Mouse (Mus musculus): ENCODE data around the gene Hyal1.

The Hyal1 gene

DNA sequence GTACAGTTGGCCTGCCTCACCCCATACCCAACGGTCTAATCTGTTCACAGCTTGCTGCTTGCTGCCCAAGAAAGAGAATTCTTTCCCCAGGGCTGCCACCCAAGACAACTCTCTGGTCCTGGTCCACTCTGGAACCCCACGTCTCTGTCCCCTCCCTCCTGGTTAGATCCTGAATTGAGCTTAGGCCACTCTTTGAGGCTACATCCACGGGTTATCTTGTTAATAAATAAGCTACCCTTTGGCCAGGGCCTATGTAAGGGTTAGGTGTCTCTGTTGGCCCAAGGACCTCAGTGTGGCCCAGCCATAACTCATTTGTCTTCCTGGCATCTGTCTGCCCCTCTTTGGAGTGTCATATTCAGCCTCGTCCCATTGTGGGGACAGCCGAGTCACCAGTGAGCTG lies 21.7 kb downstream of the Hyal1 start:
- peak in 1 of 2 experiments; percentile 79 for DNase-seq

DNA sequence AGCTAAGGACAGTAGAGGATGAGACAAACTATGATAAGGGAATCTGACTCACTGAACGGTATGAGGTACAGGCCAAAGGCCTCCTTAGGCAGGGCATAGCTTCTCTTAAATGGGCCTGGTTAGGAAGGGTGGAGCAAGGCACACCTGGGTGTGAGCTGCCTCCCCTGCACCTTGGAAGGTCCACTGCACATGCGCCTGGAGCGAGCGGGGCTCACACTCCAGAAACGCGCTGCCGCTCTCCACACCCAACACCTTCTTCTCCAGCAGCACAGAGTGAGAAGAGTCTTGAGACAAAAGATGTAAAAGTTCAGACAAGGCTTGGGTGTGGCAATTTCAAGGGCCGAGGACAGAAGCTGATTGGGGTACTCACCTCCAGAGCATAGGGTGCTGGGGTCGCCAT lies 22.7 kb downstream of the Hyal1 start:
- DNase-seq, result peak in 1 of 2 experiments; percentile 60

DNA sequence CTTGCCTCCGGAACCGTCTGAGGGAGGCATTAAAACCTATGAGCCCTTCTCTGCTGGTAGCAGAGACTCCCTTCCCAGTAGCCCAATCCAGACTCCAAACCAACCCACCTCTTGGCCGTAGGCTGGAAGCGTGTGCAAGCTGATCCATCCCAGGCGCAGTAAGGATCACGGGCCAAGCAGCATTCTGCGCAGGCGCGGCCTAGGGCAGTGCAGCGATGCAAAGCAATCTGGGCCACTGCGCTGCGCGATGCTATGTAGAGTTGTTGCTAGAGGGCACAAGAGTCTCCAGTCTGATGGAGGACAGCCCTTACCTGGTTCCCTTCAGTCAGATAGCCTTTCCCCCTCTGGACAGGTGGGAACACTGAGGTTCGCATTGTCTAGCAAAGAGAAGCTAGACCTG lies 23.1 kb downstream of the Hyal1 start:
- DNase-seq, result peak in 1 of 2 experiments; percentile 69

DNA sequence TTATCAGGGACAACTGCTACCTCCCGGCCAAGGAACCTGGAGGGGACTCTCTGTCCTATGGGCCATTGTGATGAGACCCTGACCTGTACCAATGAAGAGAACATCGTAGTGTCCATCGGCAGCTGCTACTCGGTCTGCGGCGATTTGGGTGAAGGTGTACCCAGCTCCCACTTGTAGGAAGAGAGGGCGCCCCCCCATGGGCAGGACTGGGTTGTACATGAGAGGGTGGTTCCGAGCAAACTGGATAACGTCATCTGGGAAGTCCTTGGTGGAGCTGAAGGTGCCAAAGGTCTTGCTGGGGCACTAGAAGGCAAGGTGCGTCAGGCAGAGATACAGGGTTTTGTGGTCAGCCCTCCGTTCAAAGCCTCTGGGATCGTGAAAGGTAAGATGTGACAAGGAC lies 24.0 kb downstream of the Hyal1 start:
- peak in 1 of 2 experiments; percentile 80 for DNase-seq

DNA sequence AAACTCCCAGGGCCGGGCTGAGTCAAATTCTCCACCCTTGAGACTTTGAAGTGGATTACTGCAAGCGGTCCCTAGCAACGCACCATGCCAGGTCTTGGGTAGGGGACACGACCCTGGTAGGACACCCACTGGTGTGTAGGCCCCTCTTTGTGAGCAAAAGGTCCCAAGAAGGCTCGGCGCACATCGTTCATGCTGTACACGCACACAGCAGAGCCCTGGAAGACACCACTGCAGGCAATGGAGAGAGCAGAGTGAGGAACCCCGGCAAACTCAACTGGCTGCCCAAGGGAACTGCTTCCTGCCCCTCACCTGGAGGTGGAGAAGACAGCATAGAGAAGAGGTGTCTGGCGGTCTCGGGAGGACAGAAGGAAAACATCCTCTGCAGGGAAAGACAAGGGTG lies 24.5 kb downstream of the Hyal1 start:
- DNase-seq, result no peak

DNA sequence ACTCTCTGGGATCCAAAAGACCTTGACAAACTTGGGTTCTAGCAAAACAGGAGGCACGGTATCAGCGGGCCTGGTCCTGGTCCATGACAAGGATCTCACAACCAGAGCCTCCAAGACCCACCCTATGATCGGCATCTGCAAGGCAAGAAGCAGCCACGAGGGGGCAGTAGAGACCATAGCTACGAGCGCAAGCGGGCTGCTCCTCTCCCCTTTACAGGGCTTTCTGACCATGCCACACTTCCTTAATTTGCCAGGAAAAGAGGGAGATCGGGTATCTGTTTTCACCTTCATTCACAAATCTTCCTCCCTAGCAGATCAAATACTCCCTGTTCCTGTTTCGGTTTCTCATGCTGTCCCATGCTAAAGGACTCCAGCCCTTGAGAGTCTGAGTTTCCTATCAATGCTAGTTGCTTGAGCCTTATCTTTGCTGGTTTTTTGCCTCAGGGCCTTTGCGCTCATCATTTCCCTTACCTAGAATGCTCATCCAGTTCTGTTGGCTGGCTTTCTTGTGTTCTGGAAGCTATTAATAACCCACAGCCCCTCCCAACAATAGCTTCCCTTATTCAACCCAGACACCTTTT lies 25.4 kb downstream of the Hyal1 start:
- DNase-seq, result peak; percentile 91 to 97

DNA sequence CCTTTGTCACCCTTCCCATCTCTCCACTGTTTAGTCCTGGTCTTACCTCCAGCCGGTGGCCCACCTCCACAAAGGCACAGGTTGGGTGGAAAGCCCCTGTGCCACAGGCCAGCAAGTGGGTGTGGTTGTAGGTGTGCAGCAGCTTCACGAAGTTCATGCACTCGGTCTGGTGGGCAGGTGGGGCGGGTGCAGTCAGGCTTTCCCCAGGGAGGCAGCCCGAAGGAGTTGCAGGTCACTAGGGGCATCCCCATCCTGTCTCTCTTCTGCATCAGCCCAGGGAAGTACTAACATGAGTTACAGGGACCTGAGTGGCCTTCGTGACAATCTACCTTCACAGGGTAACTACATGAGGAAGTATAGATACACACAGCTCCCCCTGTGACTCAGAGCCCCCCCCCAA lies 26.5 kb downstream of the Hyal1 start:
- no peak for DNase-seq

DNA sequence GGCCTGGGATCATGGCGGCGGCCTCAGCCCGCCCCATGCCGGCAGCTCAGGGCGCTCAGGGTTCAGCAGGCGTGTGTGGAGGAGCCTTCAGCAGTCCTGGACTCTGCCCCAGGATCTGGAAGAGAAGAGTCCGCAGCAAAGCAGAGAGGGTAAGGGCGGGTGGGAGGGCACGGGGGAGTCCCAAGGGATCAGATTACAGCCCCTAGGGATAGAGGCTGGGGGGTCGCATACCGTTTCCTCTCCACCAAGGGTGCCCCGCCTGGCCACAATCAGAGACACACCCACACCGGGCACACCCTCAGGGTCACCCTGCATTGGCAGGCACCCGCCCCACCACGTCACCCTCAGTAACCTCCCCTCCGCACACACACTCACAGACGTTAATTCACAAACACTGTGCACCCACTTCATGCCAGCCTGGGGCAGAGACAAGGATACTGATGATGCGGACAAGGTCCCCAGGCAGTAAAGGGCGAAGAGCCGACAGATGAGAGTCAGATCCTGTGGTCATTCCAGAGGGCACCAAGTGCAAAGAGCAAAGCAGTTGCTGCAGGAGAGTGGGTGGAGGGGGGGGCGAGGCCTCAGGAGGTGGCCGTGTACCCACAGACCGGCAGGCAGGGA lies 28.4 kb downstream of the Hyal1 start:
- DNase-seq, result peak; percentile 72 to 76

DNA sequence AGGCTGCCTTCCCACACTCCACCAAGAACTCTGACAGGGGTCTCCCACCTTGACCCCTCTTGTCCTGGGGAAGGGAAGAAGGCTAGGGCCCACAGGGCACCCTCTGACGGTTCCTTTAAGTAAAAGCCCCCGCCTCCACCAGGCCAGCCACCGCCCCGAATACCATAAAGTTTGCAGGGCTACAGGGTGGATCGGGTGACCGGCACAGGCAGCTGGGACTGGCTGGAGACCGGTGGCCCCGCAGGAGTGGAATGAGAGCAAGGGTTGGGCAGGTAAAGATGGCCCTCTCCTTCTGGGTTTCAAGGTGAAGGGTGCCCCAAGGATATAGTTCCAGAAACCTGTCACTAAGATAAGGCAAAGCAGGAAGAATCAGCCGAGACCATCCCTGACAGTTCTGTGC lies 29.9 kb downstream of the Hyal1 start:
- DNase-seq, result peak; percentile 70 to 76

DNA sequence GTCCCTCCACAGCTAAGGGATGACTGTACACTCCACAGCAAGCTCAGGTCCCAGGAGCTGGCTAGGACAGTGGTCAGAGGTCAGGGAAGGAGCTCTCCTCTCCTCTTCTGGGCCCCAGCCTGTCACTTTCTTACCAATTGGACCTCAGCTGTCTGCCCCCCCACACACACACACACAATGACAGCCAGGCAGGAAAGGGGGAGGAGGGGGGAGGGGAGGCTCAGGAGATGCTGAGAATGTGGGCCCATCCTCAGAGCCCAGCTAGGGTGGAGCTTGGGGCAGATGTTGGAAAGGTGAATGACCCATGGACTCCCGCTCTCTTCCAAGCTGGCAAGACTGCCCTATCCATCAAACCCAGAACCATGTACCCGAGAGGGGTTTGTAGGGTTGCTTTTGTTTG lies 30.3 kb downstream of the Hyal1 start:
- DNase-seq, result no peak

DNA sequence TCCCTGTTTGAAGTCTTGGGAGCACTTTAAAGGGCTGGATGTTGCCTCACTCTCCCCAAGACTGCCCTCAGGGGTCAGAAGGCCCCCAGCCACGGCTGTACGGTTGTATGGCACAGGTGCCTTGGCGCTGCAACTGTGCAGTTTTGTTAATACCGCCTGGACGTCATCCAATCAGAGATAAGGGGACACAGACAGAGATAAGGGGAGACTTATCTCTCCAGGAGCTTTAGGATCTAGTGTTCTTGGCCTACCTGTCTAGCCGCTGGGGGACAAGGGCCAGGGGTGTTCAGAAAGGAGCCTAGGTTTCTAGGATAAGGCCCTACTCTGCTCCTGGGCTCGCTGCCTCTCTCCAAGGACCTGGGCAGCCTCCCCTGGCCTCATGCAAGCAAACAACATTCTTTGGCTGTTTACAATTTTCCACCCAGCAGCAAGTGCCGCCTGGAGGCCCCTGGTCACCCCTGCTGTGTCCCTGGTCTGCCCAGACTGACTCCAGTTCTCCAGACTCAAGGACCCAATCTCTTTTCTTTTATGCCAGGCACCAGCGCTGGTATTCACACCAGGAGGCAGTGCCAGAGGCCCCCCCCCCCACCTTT lies 31.0 kb downstream of the Hyal1 start:
- peak; percentile 52 to 57 for DNase-seq

DNA sequence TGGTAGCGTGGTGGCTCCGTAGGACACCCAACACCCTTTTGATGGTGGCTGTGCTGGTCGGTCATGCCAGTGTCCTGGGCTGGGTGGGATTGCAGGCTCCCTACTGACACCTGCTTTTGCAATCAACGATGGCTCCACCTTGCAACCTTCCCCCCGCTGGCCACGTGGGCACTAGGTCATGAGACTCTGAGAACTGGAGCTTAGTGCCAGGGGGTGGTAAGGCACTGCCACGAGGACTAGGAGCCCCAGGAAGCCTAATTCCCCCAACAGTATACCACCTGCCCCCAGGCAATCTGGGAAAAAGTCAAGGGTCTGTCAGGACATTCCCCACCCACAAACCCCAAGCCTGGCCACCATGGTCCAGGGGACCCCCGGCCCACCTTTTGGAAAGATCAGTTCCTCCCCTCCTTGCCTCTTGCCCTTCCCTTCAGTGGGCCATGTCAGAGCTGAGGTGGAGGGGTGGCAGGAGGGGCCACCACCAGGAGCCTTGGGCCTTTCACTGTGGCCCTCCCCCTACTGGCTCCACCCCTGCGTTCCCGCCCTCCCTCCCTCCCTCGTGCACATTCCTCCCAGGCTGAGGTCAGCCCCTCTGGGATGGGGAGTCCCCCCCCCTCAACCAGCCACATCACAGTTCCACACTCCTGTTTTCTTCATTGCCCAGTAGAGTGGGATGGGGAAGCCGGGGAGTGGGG lies 32.2 kb downstream of the Hyal1 start, which contains the start of gene Sema3b:
Gene Sema3b, minus strand, starts transcription at position 489 of the 692 bp plus-strand sequence.
- DNase-seq, result peak; percentile 64 to 71

DNA sequence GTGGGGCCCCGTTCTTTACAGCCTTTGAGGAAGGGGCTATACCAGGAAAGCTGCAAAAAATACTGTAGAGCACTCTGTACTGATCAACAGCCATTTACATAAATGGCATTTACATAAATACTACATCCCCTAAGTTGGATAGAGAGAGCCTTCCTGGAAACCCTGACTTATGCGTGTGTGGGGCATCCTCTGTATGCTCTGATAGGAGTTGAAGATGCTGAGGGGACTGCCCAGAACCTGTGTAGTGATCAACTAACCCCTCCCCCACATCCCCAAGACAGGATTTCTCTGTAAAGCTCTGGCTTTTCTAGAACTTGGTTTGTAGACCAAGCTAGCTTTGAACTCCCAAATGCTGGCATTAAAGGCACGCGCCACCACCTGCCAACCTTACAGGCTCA lies 32.7 kb downstream of the Hyal1 start:
- no peak for DNase-seq

DNA sequence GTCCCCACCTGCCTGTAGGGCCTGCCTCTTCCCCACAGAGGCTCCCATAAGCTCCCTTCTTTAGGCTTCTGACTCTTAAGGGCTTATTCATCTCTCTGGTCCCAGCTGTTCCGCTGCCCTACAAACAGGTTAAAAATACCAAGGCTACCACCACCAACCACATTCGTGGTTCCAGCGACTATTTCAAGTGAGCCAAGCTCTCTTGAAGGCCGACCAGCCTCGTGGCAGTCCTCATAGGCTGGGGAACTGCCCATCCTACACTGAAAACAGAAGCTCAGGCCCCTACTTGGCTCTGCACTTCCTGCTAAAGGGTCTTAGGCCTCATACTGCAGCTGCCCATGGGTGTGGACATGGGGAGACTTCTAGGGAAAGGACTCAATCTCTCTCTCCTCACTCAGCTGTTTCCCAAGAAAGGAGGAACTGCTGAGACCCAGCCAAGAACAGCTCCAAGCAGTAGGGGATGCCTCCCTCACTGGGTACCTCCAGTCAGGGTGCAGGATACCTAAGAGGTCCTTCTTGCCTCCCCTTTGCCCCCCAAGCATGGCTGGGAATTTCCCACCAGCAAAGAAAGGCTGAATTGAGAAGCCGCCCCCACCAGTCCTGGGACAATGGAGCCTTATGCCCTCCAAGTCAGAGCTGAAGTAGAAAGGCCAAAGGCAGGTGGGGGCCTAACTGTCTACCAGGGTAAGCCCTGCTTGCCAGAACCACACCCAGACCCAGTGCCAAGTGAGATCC lies 34.9 kb downstream of the Hyal1 start:
- DNase-seq, result no peak

DNA sequence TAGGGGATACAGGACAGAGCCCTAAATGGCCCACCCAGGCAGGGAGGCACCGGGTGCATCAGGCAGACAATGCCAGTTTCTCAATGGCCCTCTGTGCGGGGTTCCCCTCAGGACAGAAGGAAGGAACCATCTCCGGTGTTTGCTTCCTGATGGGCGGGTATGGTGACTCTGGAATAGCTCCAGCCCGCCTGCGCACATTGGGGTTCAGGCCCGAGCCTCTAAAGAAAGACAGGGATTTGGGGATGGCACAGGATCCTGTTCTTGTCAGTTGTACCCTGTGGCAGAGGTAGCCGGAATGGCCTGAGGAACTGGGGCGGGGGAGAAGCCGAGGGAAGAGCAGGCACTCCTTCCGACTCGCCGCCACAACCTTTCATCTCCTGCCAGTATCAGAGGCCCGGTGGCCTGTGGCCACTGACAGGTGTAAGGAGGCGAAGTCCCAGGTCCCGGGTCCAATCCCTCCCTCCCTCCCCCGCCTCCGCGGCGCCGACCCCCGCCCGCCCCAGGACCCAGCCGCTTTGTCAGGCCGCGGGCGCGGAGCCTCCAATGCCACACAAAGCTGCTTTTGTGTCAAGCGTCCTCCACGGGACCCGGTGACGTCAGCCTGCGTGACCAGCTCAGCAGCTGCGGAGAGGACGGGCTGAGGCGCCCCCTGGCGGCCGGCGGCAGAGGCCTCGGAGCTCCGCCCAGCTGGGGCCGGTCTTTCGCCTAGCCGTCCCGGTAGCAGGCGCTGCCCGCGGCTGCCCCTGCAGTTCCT lies 35.6 kb downstream of the Hyal1 start:
- peak; percentile 98 to 100 for DNase-seq

DNA sequence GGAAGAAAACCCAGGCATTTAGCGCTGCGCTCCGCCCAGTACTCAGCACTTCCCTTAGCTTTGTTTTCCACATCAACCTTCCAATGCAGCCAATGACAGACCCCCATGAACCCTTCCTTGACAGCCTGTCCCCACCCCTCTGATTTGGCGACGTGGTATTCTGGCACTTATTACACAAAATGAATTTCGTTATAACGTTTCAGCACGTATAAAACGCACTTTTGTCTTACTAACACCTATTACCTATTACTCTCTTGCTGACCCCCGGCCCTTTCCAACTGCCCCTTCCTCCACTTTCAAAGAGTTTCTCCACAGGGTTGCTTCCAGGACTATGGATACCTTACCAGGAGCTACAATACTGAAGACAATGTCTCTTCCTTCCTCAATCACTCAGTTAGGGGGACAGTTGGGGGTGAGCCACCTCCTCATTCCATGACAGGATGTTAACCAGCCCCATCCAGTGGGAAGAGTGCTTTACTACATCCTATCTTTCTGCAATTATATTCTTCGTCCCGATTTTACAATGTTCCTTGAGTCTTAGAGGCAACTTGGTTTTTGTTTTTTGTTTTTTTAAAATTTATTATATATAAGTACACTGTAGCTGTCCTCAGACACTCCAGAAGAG lies 36.3 kb downstream of the Hyal1 start:
- no peak for DNase-seq

DNA sequence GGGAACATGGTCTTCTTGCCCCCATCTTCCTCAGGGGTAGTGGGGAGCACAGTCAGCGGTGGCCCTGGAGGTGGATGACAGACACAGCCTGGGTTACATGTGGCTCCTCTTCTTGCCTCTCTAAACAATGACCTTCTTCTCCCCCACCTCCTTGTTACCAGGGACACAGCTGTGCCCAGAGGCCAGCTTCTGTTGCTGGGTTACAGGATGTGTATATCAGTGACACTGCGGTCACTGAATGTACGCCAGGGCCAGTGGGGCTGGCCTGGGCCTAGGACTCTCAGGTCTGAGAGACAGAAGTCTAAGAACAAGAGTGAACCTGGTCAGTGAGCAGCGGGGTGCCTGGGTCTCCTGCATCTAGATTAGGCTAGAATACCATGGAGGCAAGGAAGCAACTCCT lies 38.3 kb downstream of the Hyal1 start:
- no peak for DNase-seq

DNA sequence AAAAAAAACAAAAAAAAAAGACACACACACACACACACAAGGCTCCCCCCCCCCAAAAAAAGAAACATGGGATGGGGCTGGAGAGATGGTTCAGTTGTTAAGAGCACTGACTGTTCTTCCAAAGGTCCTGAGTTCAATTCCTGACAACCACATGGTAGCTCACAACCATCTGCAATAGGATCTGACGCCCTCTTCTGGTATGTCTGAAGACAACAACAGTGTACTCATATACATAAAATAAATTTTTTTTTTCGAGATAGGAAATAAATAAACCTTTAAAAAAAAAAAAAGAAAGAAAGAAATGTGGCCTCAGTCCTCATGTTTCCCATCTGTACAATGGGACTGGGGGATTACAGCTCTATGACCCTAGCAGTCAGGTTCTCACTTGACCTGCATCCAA lies 40.7 kb downstream of the Hyal1 start:
- no peak for DNase-seq

DNA sequence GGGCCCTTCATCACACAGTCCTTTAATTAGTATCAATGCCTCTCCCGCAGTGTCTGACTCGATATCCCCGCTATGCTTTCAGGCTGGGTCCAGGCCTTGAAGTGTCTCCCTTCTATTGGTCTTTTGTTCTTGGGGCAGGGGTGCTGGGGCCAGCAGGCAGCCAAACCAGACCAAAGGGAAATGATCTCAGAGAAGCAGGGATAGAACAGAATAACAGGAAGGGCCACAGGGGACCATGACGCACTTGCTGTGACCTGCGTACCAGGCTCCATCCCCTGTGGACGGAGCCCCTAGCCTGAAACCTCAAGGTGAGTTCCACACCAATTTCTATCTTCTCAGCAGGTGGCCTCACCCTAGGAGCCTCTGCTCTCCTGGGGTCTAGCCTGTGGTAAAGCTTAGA lies 41.4 kb downstream of the Hyal1 start:
- no peak for DNase-seq

DNA sequence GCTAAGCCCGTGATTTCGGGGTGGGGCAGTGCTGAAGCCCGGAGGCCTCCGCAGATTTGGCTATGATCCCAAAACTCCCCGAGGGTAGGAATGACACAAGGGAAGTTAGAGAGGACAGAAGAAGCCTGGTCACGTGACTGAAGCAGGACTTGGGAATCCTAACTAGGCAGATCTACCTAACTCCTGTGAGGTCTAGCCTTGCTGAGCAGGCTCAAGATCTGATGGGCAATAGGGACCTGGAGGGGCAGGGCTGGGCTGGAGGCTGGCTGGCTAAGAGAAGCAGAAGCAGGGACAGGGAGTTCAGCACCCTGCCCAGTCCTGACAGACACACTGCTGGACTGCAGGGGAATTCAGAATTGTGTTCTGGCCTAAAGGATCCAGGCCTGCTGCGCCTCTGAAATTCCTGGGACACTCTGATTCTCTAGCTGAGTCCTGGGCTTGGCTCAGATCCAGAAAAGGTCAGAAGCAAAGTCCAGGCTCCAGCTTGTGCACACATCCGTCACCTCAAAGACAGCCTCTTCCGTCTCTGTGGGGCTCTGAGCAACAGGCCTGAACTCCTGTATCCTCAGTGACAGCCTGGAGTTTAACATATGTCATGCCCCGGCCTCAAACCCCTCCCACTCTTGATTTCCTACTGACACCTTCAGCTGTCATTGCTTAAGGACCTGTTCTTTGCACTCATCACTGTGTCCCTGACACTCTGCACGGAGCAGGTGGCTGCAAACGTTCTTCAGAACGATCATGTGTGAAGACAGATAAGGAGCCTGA lies 42.2 kb downstream of the Hyal1 start:
- DNase-seq, result peak; percentile 89 to 94

DNA sequence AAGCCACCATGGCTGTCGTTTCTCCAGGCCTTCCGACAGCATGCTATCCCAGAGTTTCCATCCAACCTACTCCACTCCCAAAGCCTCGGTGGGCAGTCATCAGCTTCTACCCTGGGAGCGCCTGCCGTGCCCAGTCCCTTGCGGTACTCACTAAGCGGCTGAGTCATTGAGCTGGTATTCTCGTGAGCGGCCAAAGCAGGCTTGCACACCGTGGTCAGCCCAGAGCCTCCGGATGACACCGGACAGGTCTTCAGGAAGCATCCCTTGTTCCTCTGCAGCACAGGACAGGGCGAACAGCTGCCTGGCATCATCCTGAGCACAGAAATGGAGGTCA lies 42.8 kb downstream of the Hyal1 start:
- no peak for DNase-seq

All from kidney, postnatal 36 days (tissue).